Mouse (Mus musculus): Measurements from ENCODE around the gene Larp4.

Gene Larp4

GRCm38 (mm10) chr15:100004677-100005273 is 34.9 kb downstream of the Larp4 start:
- DNase-seq (ENCODE audit: low spot score in 2 of 2): no peak

- no peak for DNase-seq (ENCODE audit: low spot score in 2 of 2)
These were observed 36.3 kb downstream of the Larp4 start for GRCm38 (mm10) chr15:100006180-100006579.

- DNase-seq (ENCODE audit: low spot score in 2 of 2): no peak
These were observed 48.5 kb downstream of the Larp4 start for GRCm38 (mm10) chr15:100018280-100018899.

GRCm38 (mm10) chr15:100021175-100021574 is 51.3 kb downstream of the Larp4 start:
- DNase-seq (ENCODE audit: low spot score in 2 of 2): no peak

GRCm38 (mm10) chr15:100022923-100023322 is 53.1 kb downstream of the Larp4 start:
- DNase-seq (ENCODE audit: low spot score in 2 of 2): peak in 1 of 2 experiments; percentile 42

GRCm38 (mm10) chr15:100025076-100025834 is 55.4 kb downstream of the Larp4 start:
- DNase-seq (ENCODE audit: low spot score in 2 of 2): no peak

- no peak for DNase-seq (ENCODE audit: low spot score in 2 of 2)
These were observed 58.3 kb downstream of the Larp4 start for GRCm38 (mm10) chr15:100028133-100028532.

GRCm38 (mm10) chr15:100029497-100029896 is 59.6 kb downstream of the Larp4 start:
- DNase-seq (ENCODE audit: low spot score in 2 of 2): no peak

- no peak for DNase-seq (ENCODE audit: low spot score in 2 of 2)
These were observed 60.0 kb downstream of the Larp4 start for GRCm38 (mm10) chr15:100029900-100030299.

GRCm38 (mm10) chr15:100032546-100032945 is 62.7 kb downstream of the Larp4 start:
- DNase-seq (ENCODE audit: low spot score in 2 of 2): no peak

- peak; percentile 99 to 100 for DNase-seq (ENCODE audit: low spot score in 2 of 2)
These were observed 68.7 kb downstream of the Larp4 start, which contains the start of gene Dip2b for GRCm38 (mm10) chr15:100038470-100038971. TSS of gene Dip2b (plus strand) at chr15:100038664.

GRCm38 (mm10) chr15:100039001-100039701 is 69.3 kb downstream of the Larp4 start:
- peak; percentile 62 to 63 for DNase-seq (ENCODE audit: low spot score in 2 of 2)

GRCm38 (mm10) chr15:100040541-100041266 is 70.8 kb downstream of the Larp4 start:
- DNase-seq (ENCODE audit: low spot score in 2 of 2): peak in 1 of 2 experiments; percentile 37

GRCm38 (mm10) chr15:100041267-100042047 is 71.6 kb downstream of the Larp4 start:
- peak in 1 of 2 experiments; percentile 27 for DNase-seq (ENCODE audit: low spot score in 2 of 2)

- DNase-seq (ENCODE audit: low spot score in 2 of 2): no peak
These were observed 72.2 kb downstream of the Larp4 start for GRCm38 (mm10) chr15:100042048-100042400.

GRCm38 (mm10) chr15:100045576-100045975 is 75.7 kb downstream of the Larp4 start:
- DNase-seq (ENCODE audit: low spot score in 2 of 2): no peak

- no peak for DNase-seq (ENCODE audit: low spot score in 2 of 2)
These were observed 79.7 kb downstream of the Larp4 start for GRCm38 (mm10) chr15:100049496-100050087.

- DNase-seq (ENCODE audit: low spot score in 2 of 2): no peak
These were observed 81.1 kb downstream of the Larp4 start for GRCm38 (mm10) chr15:100050940-100051339.

- no peak for DNase-seq (ENCODE audit: low spot score in 2 of 2)
These were observed 82.9 kb downstream of the Larp4 start for GRCm38 (mm10) chr15:100052726-100053125.

- no peak for DNase-seq (ENCODE audit: low spot score in 2 of 2)
These were observed 86.6 kb downstream of the Larp4 start for GRCm38 (mm10) chr15:100056397-100056908.
